Mouse (Mus musculus): Measurements from ENCODE around the gene Anapc16. TPM values are rescaled to one million over a fixed set of nuclear protein-coding genes. Genes with fewer than 3 reads are reported as not detected.
A peak's percentile ranks its signal among the peaks of the same experiment; 100 is the strongest.

Anapc16 gene
- total RNA-seq (2012; rRNA removed) = 47.8 and 54.5 TPM in 2 replicates

GRCm38 (mm10) chr10:60002673-60003212 lies at the start of gene Anapc16, which contains the start of gene Ascc1:
Gene Anapc16, minus strand, starts transcription at chr10:60003135.
Gene Ascc1, plus strand, starts transcription at chr10:60002805.
- Histone ChIP-seq H3K36me3 (ENCODE audit: control insufficient read depth, insufficient read depth, low read length, poor library complexity, severe bottlenecking) (peaks cover 7% of the 10 kb centered on the region; the same call in 1 of the 2 replicates), H3K4me3 (ENCODE audit: insufficient read depth in 1 of 2, low read depth in 1 of 2, low read length in 2 of 2, poor library complexity in 1 of 2, severe bottlenecking in 1 of 2) (peak within 1 kb of the TSS; percentile 78 to 93), H3K9me3 (ENCODE audit: control insufficient read depth, insufficient read depth, low read depth, low read length) (no peaks in the 10 kb centered on the region), H3K27ac (ENCODE audit: insufficient read depth, low read depth, low read length, poor library complexity, severe bottlenecking) (peak within 1 kb of the TSS; percentile 92), H3K4me1 (ENCODE audit: control insufficient read depth in 2 of 2, insufficient read depth in 2 of 2, low read length in 2 of 2, poor library complexity in 1 of 2) (peaks cover 0 to 4% of the 10 kb centered on the region in 2 experiments; a peak in 1 of 4 replicates), H3K9ac (ENCODE audit: insufficient read depth, low read depth, low read length, poor library complexity, severe bottlenecking) (peak within 1 kb of the TSS; percentile 87)
- TF ChIP-seq CHD2 (IDR thresholded peaks at IDR 0.05; ENCODE audit: low read depth, low read length) (no peak), HCFC1 (IDR thresholded peaks at IDR 0.05; ENCODE audit: borderline replicate concordance, insufficient read depth, low read length) (peak; percentile 63; the same call in 1 of the 2 replicates)
- peak; percentile 93 for DNase-seq (ENCODE audit: low read depth, low spot score)
- in situ Hi-C loops (cut with MboI; ENCODE audit: low sequenced_read_pairs in 2 of 2, unreplicated experiment in 2 of 2) = no loop called here

- Histone ChIP-seq H3K9me3 (ENCODE audit: control insufficient read depth, insufficient read depth, low read depth, low read length) (no peaks in the 10 kb centered on the region), H3K4me3 (ENCODE audit: insufficient read depth in 1 of 2, low read depth in 1 of 2, low read length in 2 of 2, poor library complexity in 1 of 2, severe bottlenecking in 1 of 2) (no peak overlapping the region), H3K36me3 (ENCODE audit: control insufficient read depth, insufficient read depth, low read length, poor library complexity, severe bottlenecking) (no peaks in the 10 kb centered on the region), H3K27ac (ENCODE audit: insufficient read depth, low read depth, low read length, poor library complexity, severe bottlenecking) (no peak overlapping the region), H3K4me1 (ENCODE audit: control insufficient read depth in 2 of 2, insufficient read depth in 2 of 2, low read length in 2 of 2, poor library complexity in 1 of 2) (0 out of 4 replicates have a peak, but pooled peaks cover 0 to 2% of the 10 kb centered on the region in 2 experiments), H3K9ac (ENCODE audit: insufficient read depth, low read depth, low read length, poor library complexity, severe bottlenecking) (no peak overlapping the region)
- TF ChIP-seq ZNF384 (IDR thresholded peaks at IDR 0.05; ENCODE audit: low read depth, low read length) = no peak
- no peak for TF ChIP-seq MAFK (IDR thresholded peaks at IDR 0.05; ENCODE audit: insufficient read depth, low read depth, low read length)
- no peak for TF ChIP-seq ZC3H11A (IDR thresholded peaks at IDR 0.05; ENCODE audit: borderline replicate concordance, low read depth, low read length)
- no peak for TF ChIP-seq CHD2 (IDR thresholded peaks at IDR 0.05; ENCODE audit: low read depth, low read length)
- no peak for TF ChIP-seq HCFC1 (IDR thresholded peaks at IDR 0.05; ENCODE audit: borderline replicate concordance, insufficient read depth, low read length)
- in situ Hi-C loops (cut with MboI; ENCODE audit: low sequenced_read_pairs in 2 of 2, unreplicated experiment in 2 of 2) = no loop called here
- DNase-seq (ENCODE audit: low read depth, low spot score) = no peak
These were observed 47.6 kb upstream of the Anapc16 start for GRCm38 (mm10) chr10:60050581-60050980.

- no peak overlapping the region for H3K9ac ChIP-seq (ENCODE audit: insufficient read depth, low read depth, low read length, poor library complexity, severe bottlenecking)
- no peak for DNase-seq (ENCODE audit: low read depth, low spot score)
- in situ Hi-C loops (cut with MboI; ENCODE audit: low sequenced_read_pairs in 2 of 2, unreplicated experiment in 2 of 2) = no loop called here
- H3K9me3 ChIP-seq (ENCODE audit: control insufficient read depth, insufficient read depth, low read depth, low read length) = no peaks in the 10 kb centered on the region
- 0 out of 4 replicates have a peak, but pooled peaks cover 0 to 2% of the 10 kb centered on the region in 2 experiments for H3K4me1 ChIP-seq (ENCODE audit: control insufficient read depth in 2 of 2, insufficient read depth in 2 of 2, low read length in 2 of 2, poor library complexity in 1 of 2)
- no peak overlapping the region for H3K27ac ChIP-seq (ENCODE audit: insufficient read depth, low read depth, low read length, poor library complexity, severe bottlenecking)
- H3K4me3 ChIP-seq (ENCODE audit: insufficient read depth in 1 of 2, low read depth in 1 of 2, low read length in 2 of 2, poor library complexity in 1 of 2, severe bottlenecking in 1 of 2) = no peak overlapping the region
- TF ChIP-seq CHD2 (IDR thresholded peaks at IDR 0.05; ENCODE audit: low read depth, low read length) (no peak), MAFK (IDR thresholded peaks at IDR 0.05; ENCODE audit: insufficient read depth, low read depth, low read length) (no peak), ZNF384 (IDR thresholded peaks at IDR 0.05; ENCODE audit: low read depth, low read length) (no peak), ZC3H11A (IDR thresholded peaks at IDR 0.05; ENCODE audit: borderline replicate concordance, low read depth, low read length) (no peak), HCFC1 (IDR thresholded peaks at IDR 0.05; ENCODE audit: borderline replicate concordance, insufficient read depth, low read length) (no peak)
- peaks cover 2% of the 10 kb centered on the region; the same call in 1 of the 2 replicates for H3K36me3 ChIP-seq (ENCODE audit: control insufficient read depth, insufficient read depth, low read length, poor library complexity, severe bottlenecking)
These were observed 43.8 kb upstream of the Anapc16 start for GRCm38 (mm10) chr10:60046696-60047095.

- no peaks in the 10 kb centered on the region for H3K9me3 ChIP-seq (ENCODE audit: control insufficient read depth, insufficient read depth, low read depth, low read length)
- H3K36me3 ChIP-seq (ENCODE audit: control insufficient read depth, insufficient read depth, low read length, poor library complexity, severe bottlenecking) = peaks cover 2% of the 10 kb centered on the region; the same call in 1 of the 2 replicates
- in situ Hi-C loops (cut with MboI; ENCODE audit: low sequenced_read_pairs in 2 of 2, unreplicated experiment in 2 of 2) = no loop called here
- H3K9ac ChIP-seq (ENCODE audit: insufficient read depth, low read depth, low read length, poor library complexity, severe bottlenecking) = no peak overlapping the region
- no peaks in the 10 kb centered on the region for H3K4me1 ChIP-seq (ENCODE audit: control insufficient read depth in 2 of 2, insufficient read depth in 2 of 2, low read length in 2 of 2, poor library complexity in 1 of 2)
- H3K4me3 ChIP-seq (ENCODE audit: insufficient read depth in 1 of 2, low read depth in 1 of 2, low read length in 2 of 2, poor library complexity in 1 of 2, severe bottlenecking in 1 of 2) = no peak overlapping the region
- no peak for DNase-seq (ENCODE audit: low read depth, low spot score)
- H3K27ac ChIP-seq (ENCODE audit: insufficient read depth, low read depth, low read length, poor library complexity, severe bottlenecking) = no peak overlapping the region
- no peak for TF ChIP-seq ZNF384 (IDR thresholded peaks at IDR 0.05; ENCODE audit: low read depth, low read length)
- TF ChIP-seq ZC3H11A (IDR thresholded peaks at IDR 0.05; ENCODE audit: borderline replicate concordance, low read depth, low read length) = no peak
- TF ChIP-seq HCFC1 (IDR thresholded peaks at IDR 0.05; ENCODE audit: borderline replicate concordance, insufficient read depth, low read length) = no peak
- no peak for TF ChIP-seq MAFK (IDR thresholded peaks at IDR 0.05; ENCODE audit: insufficient read depth, low read depth, low read length)
- TF ChIP-seq CHD2 (IDR thresholded peaks at IDR 0.05; ENCODE audit: low read depth, low read length) = no peak
These were observed 39.5 kb upstream of the Anapc16 start for GRCm38 (mm10) chr10:60042350-60042922.

Measured in ES-E14 (cell line).